Mouse (Mus musculus): ENCODE measurements around the gene Tpk1. TPM values are rescaled to one million over a fixed set of nuclear protein-coding genes. Genes with fewer than 3 reads are reported as not detected.
A peak's percentile ranks its signal among the peaks of the same experiment; 100 is the strongest.

Gene Tpk1
- polyA plus RNA-seq, 1 experiment = 33.1 TPM

GRCm38 (mm10) chr6:43363291-43363820, 302.7 kb downstream of the Tpk1 start:
- 79% methylated on average over 5 of the region's 5 CpGs for WGBS
- Histone ChIP-seq H3K36me3 (ENCODE audit: control insufficient read depth, insufficient read depth, low read length) (no peaks in the 10 kb centered on the region), H3K4me1 (ENCODE audit: control insufficient read depth, insufficient read depth, low read length) (no peaks in the 10 kb centered on the region), H3K27me3 (replicated peaks; ENCODE audit: control insufficient read depth, insufficient read depth, low read length) (no peaks in the 10 kb centered on the region), H3K27ac (ENCODE audit: insufficient read depth, low read depth, low read length) (no peak overlapping the region), H3K4me3 (ENCODE audit: insufficient read depth, low read depth, low read length) (no peak overlapping the region)
- TF ChIP-seq CTCF (conservative IDR thresholded peaks at IDR 0.05; ENCODE audit: insufficient read depth, insufficient read length, low read depth, low read length) (no peak), POLR2A (IDR thresholded peaks at IDR 0.05; ENCODE audit: low read depth, low read length) (no peak)
- DNase-seq = peak; percentile 10

GRCm38 (mm10) chr6:43361248-43361647, 304.8 kb downstream of the Tpk1 start:
- H3K27ac ChIP-seq (ENCODE audit: insufficient read depth, low read depth, low read length) = no peak overlapping the region
- 59% methylated on average over 5 of the region's 5 CpGs for WGBS
- no peak overlapping the region for H3K4me3 ChIP-seq (ENCODE audit: insufficient read depth, low read depth, low read length)
- TF ChIP-seq POLR2A (IDR thresholded peaks at IDR 0.05; ENCODE audit: low read depth, low read length) = no peak
- no peak for TF ChIP-seq CTCF (conservative IDR thresholded peaks at IDR 0.05; ENCODE audit: insufficient read depth, insufficient read length, low read depth, low read length)
- no peaks in the 10 kb centered on the region for H3K27me3 ChIP-seq (replicated peaks; ENCODE audit: control insufficient read depth, insufficient read depth, low read length)
- H3K4me1 ChIP-seq (ENCODE audit: control insufficient read depth, insufficient read depth, low read length) = no peaks in the 10 kb centered on the region
- no peaks in the 10 kb centered on the region for H3K36me3 ChIP-seq (ENCODE audit: control insufficient read depth, insufficient read depth, low read length)
- no peak for DNase-seq

- no peaks in the 10 kb centered on the region for H3K4me1 ChIP-seq (ENCODE audit: control insufficient read depth, insufficient read depth, low read length)
- no peak overlapping the region for H3K4me3 ChIP-seq (ENCODE audit: insufficient read depth, low read depth, low read length)
- 98% methylated on average over 3 of the region's 3 CpGs for WGBS
- TF ChIP-seq POLR2A (IDR thresholded peaks at IDR 0.05; ENCODE audit: low read depth, low read length) (no peak), CTCF (conservative IDR thresholded peaks at IDR 0.05; ENCODE audit: insufficient read depth, insufficient read length, low read depth, low read length) (no peak)
- H3K36me3 ChIP-seq (ENCODE audit: control insufficient read depth, insufficient read depth, low read length) = no peaks in the 10 kb centered on the region
- no peak for DNase-seq
- no peaks in the 10 kb centered on the region for H3K27me3 ChIP-seq (replicated peaks; ENCODE audit: control insufficient read depth, insufficient read depth, low read length)
- H3K27ac ChIP-seq (ENCODE audit: insufficient read depth, low read depth, low read length) = no peak overlapping the region
Observed at GRCm38 (mm10) chr6:43360214-43360613, 305.9 kb downstream of the Tpk1 start.

GRCm38 (mm10) chr6:43354562-43355241, 311.4 kb downstream of the Tpk1 start:
- H3K36me3 ChIP-seq (ENCODE audit: control insufficient read depth, insufficient read depth, low read length) = no peaks in the 10 kb centered on the region
- 72% methylated on average over 9 of the region's 9 CpGs for WGBS
- no peaks in the 10 kb centered on the region for H3K4me1 ChIP-seq (ENCODE audit: control insufficient read depth, insufficient read depth, low read length)
- H3K4me3 ChIP-seq (ENCODE audit: insufficient read depth, low read depth, low read length) = no peak overlapping the region
- no peak for DNase-seq
- no peaks in the 10 kb centered on the region for H3K27me3 ChIP-seq (replicated peaks; ENCODE audit: control insufficient read depth, insufficient read depth, low read length)
- TF ChIP-seq POLR2A (IDR thresholded peaks at IDR 0.05; ENCODE audit: low read depth, low read length) (no peak), CTCF (conservative IDR thresholded peaks at IDR 0.05; ENCODE audit: insufficient read depth, insufficient read length, low read depth, low read length) (no peak)
- no peak overlapping the region for H3K27ac ChIP-seq (ENCODE audit: insufficient read depth, low read depth, low read length)

GRCm38 (mm10) chr6:43353446-43353845, 312.6 kb downstream of the Tpk1 start:
- Histone ChIP-seq H3K36me3 (ENCODE audit: control insufficient read depth, insufficient read depth, low read length) (no peaks in the 10 kb centered on the region), H3K4me3 (ENCODE audit: insufficient read depth, low read depth, low read length) (no peak overlapping the region), H3K27me3 (replicated peaks; ENCODE audit: control insufficient read depth, insufficient read depth, low read length) (no peaks in the 10 kb centered on the region), H3K27ac (ENCODE audit: insufficient read depth, low read depth, low read length) (no peak overlapping the region), H3K4me1 (ENCODE audit: control insufficient read depth, insufficient read depth, low read length) (no peaks in the 10 kb centered on the region)
- no peak for DNase-seq
- 91% methylated on average over 4 of the region's 4 CpGs for WGBS
- no peak for TF ChIP-seq CTCF (conservative IDR thresholded peaks at IDR 0.05; ENCODE audit: insufficient read depth, insufficient read length, low read depth, low read length)
- no peak for TF ChIP-seq POLR2A (IDR thresholded peaks at IDR 0.05; ENCODE audit: low read depth, low read length)

GRCm38 (mm10) chr6:43349083-43349482, 317.0 kb downstream of the Tpk1 start:
- no peaks in the 10 kb centered on the region for H3K4me1 ChIP-seq (ENCODE audit: control insufficient read depth, insufficient read depth, low read length)
- no peaks in the 10 kb centered on the region for H3K27me3 ChIP-seq (replicated peaks; ENCODE audit: control insufficient read depth, insufficient read depth, low read length)
- 66% methylated on average over 4 of the region's 4 CpGs for WGBS
- no peak overlapping the region for H3K27ac ChIP-seq (ENCODE audit: insufficient read depth, low read depth, low read length)
- no peak for DNase-seq
- no peak overlapping the region for H3K4me3 ChIP-seq (ENCODE audit: insufficient read depth, low read depth, low read length)
- no peaks in the 10 kb centered on the region for H3K36me3 ChIP-seq (ENCODE audit: control insufficient read depth, insufficient read depth, low read length)
- TF ChIP-seq POLR2A (IDR thresholded peaks at IDR 0.05; ENCODE audit: low read depth, low read length) (no peak), CTCF (conservative IDR thresholded peaks at IDR 0.05; ENCODE audit: insufficient read depth, insufficient read length, low read depth, low read length) (no peak)

GRCm38 (mm10) chr6:43347637-43348036, 318.4 kb downstream of the Tpk1 start:
- 92% methylated on average over 1 of the region's 1 CpGs for WGBS
- H3K4me3 ChIP-seq (ENCODE audit: insufficient read depth, low read depth, low read length) = no peak overlapping the region
- TF ChIP-seq POLR2A (IDR thresholded peaks at IDR 0.05; ENCODE audit: low read depth, low read length) = no peak
- TF ChIP-seq CTCF (conservative IDR thresholded peaks at IDR 0.05; ENCODE audit: insufficient read depth, insufficient read length, low read depth, low read length) = no peak
- no peaks in the 10 kb centered on the region for H3K4me1 ChIP-seq (ENCODE audit: control insufficient read depth, insufficient read depth, low read length)
- no peaks in the 10 kb centered on the region; the same call in 1 of the 2 replicates for H3K36me3 ChIP-seq (ENCODE audit: control insufficient read depth, insufficient read depth, low read length)
- no peaks in the 10 kb centered on the region for H3K27me3 ChIP-seq (replicated peaks; ENCODE audit: control insufficient read depth, insufficient read depth, low read length)
- DNase-seq = no peak
- H3K27ac ChIP-seq (ENCODE audit: insufficient read depth, low read depth, low read length) = no peak overlapping the region
